Comparison of ENCODE assay signal across 13 mouse cellular contexts in the genomic region with DNA sequence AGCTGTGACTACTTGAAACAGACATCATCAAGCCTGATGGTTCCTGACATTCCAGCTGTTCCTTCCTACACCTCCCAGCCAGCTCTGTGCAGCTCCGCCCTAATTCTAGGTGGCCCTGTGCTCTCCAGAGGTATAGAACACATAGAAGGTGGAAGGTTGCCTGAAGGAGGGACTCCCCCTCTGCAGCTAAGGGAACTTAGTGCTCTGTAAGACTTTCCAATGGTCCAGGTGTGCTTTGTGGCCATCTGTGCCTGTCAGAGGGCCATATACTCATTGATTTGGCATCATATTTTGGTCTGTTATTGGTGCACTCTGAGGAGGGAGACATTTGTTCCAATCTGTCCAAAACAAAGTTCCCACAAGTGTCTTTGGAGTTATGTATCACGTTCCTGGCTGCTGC. TPM values are rescaled to one million over a fixed set of nuclear protein-coding genes. Genes with fewer than 3 reads are reported as not detected.
DNase-seq lines count a peak whose midpoint lies in the region; ATAC-seq and TF ChIP-seq lines count a peak whose summit lies in the region.
"Had no signal": no experiment of that assay in that cellular context is flagged by ENCODE, and none has a peak within 500 bp of the region (broad histone marks: within the 10 kb centered on the region; RNA-seq: fewer than 3 reads in every experiment).

No protein-coding gene starts in this region.

- TF ChIP-seq CTCF in CH12.LX (conservative IDR thresholded peaks at IDR 0.05 in 1 of 2, IDR thresholded peaks at IDR 0.05 in 1 of 2; ENCODE audit: low read depth in 2 of 2, low read length in 2 of 2) = no peak
- no peak for TF ChIP-seq CTCF in thymus, adult 2 months (IDR thresholded peaks at IDR 0.05; ENCODE audit: borderline replicate concordance, control insufficient read depth, extremely low read depth, insufficient read depth, low read length, poor library complexity)

- no peak for ATAC-seq in heart, embryonic 13.5 days (ENCODE audit: extremely low read depth, insufficient number of reproducible peaks, low FRiP score, low TSS enrichment)
- ATAC-seq in limb, embryonic 11.5 days (ENCODE audit: insufficient number of reproducible peaks, low FRiP score, low TSS enrichment, low read depth) = peak; percentile 42; the same call in 1 of the 2 replicates

- H3K4me1 ChIP-seq in heart, embryonic 13.5 days = peaks cover 12% of the 10 kb centered on the region; the same call in 1 of the 2 replicates
- no peaks in the 10 kb centered on the region for H3K4me1 ChIP-seq in heart, embryonic 10.5 days
- no peaks in the 10 kb centered on the region for H3K4me1 ChIP-seq in limb, embryonic 11.5 days (ENCODE audit: control insufficient read depth, insufficient read depth, low read length)
- no peaks in the 10 kb centered on the region for H3K4me1 ChIP-seq in limb, embryonic 10.5 days
- H3K4me1 ChIP-seq in CH12.LX (ENCODE audit: control insufficient read depth in 1 of 2, insufficient read depth in 2 of 2) = peaks cover 9 to 20% of the 10 kb centered on the region in 2 experiments
- H3K4me1 ChIP-seq in thymus, adult 2 months (replicated peaks; ENCODE audit: control insufficient read depth, insufficient read depth, low read length) = no peaks in the 10 kb centered on the region
- H3K4me1 ChIP-seq: forebrain, embryonic 12.5 days; hindbrain, embryonic 15.5 days; kidney, embryonic 15.5 days; neural tube, embryonic 12.5 days had no signal

- in situ Hi-C loops in CH12.LX (cut with MboI; ENCODE audit: low pct_ligation_motif_present, low pct_unique_long_range_greater_than_20kb, low sequenced_read_pairs) = loop anchor here (25.0 kb wide), 1 partner anchor 429 kb away; a partner anchor contains a TSS

- H3K9me3 ChIP-seq in heart, embryonic 13.5 days = no peaks in the 10 kb centered on the region
- H3K9me3 ChIP-seq in heart, embryonic 10.5 days = no peaks in the 10 kb centered on the region
- H3K9me3 ChIP-seq in limb, embryonic 11.5 days (ENCODE audit: control insufficient read depth, low read length) = no peaks in the 10 kb centered on the region
- no peaks in the 10 kb centered on the region for H3K9me3 ChIP-seq in limb, embryonic 10.5 days (replicated peaks)
- H3K9me3 ChIP-seq in CH12.LX (replicated peaks; ENCODE audit: low read length) = no peaks in the 10 kb centered on the region
- H3K9me3 ChIP-seq: forebrain, embryonic 12.5 days; hindbrain, embryonic 15.5 days; kidney, embryonic 15.5 days; neural tube, embryonic 12.5 days had no signal

- 75% methylated on average over 2 of the region's 2 CpGs for WGBS in heart, embryonic 13.5 days
- 64% methylated on average over 2 of the region's 2 CpGs for WGBS in heart, embryonic 10.5 days
- 67% methylated on average over 2 of the region's 2 CpGs for WGBS in limb, embryonic 11.5 days
- 69% methylated on average over 2 of the region's 2 CpGs for WGBS in limb, embryonic 10.5 days
- WGBS in thymus, adult 2 months = 84% methylated on average over 2 of the region's 2 CpGs

- TF ChIP-seq EP300 in CH12.LX (IDR thresholded peaks at IDR 0.05; ENCODE audit: low read length) = peak; percentile 73

- H3K4me2 ChIP-seq in heart, embryonic 13.5 days = no peak overlapping the region
- H3K4me2 ChIP-seq in limb, embryonic 11.5 days (ENCODE audit: low read depth, severe bottlenecking) = no peak overlapping the region
- H3K4me2 ChIP-seq in CH12.LX (ENCODE audit: insufficient read depth, low read depth, poor library complexity, severe bottlenecking) = peak overlapping the region; percentile 47
- H3K4me2 ChIP-seq: forebrain, embryonic 12.5 days; hindbrain, embryonic 15.5 days; kidney, embryonic 15.5 days; neural tube, embryonic 12.5 days had no signal

- dilution Hi-C loops in CH12.LX (cut with MboI; ENCODE audit: extremely low pct_ligation_motif_present, extremely low pct_unique_long_range_greater_than_20kb, low sequenced_read_pairs) = no loop called here

- no peak for TF ChIP-seq POLR2A in CH12.LX (IDR thresholded peaks at IDR 0.05; ENCODE audit: low read depth, low read length)
- no peak for TF ChIP-seq POLR2A in thymus, adult 2 months (IDR thresholded peaks at IDR 0.05; ENCODE audit: control insufficient read depth, extremely low read depth, insufficient read depth, low read length, poor library complexity)

- DNase-seq in cerebellum, adult 9-10 months = peak; percentile 22
- no peak for DNase-seq in cerebellum, adult 11 months
- DNase-seq in heart, embryonic 10.5 days (ENCODE audit: low spot score) = no peak
- no peak for DNase-seq in limb, embryonic 11.5 days (ENCODE audit: low spot score)
- no peak for DNase-seq in limb, embryonic 10.5 days (ENCODE audit: low spot score)
- peak; percentile 71 for DNase-seq in CH12.LX (ENCODE audit: extremely low read depth)
- DNase-seq in thymus, adult 2 months = no peak

- H3K4me3 ChIP-seq in heart, embryonic 13.5 days = no peak overlapping the region
- H3K4me3 ChIP-seq in heart, embryonic 10.5 days = no peak overlapping the region
- no peak overlapping the region for H3K4me3 ChIP-seq in limb, embryonic 11.5 days (ENCODE audit: low read depth, low read length)
- H3K4me3 ChIP-seq in limb, embryonic 10.5 days = no peak overlapping the region
- no peak overlapping the region for H3K4me3 ChIP-seq in CH12.LX (replicated peaks in 1 of 3; ENCODE audit: low read depth in 2 of 3, low read length in 2 of 3, poor library complexity in 1 of 3)
- H3K4me3 ChIP-seq in thymus, adult 2 months (ENCODE audit: control insufficient read depth, insufficient read depth, low read length) = no peak overlapping the region
- H3K4me3 ChIP-seq: forebrain, embryonic 12.5 days; hindbrain, embryonic 15.5 days; kidney, embryonic 15.5 days; left cerebral cortex, adult 2 months; neural tube, embryonic 12.5 days had no signal

- TF ChIP-seq RAD21 in CH12.LX (IDR thresholded peaks at IDR 0.05; ENCODE audit: low read depth, low read length) = no peak

- no peaks in the 10 kb centered on the region for H3K36me3 ChIP-seq in heart, embryonic 13.5 days
- H3K36me3 ChIP-seq in heart, embryonic 10.5 days = no peaks in the 10 kb centered on the region
- no peaks in the 10 kb centered on the region for H3K36me3 ChIP-seq in limb, embryonic 11.5 days (ENCODE audit: control insufficient read depth, insufficient read depth, low read length)
- H3K36me3 ChIP-seq in limb, embryonic 10.5 days = no peaks in the 10 kb centered on the region
- no peaks in the 10 kb centered on the region for H3K36me3 ChIP-seq in CH12.LX (replicated peaks in 1 of 2; ENCODE audit: control insufficient read depth in 1 of 2, insufficient read depth in 1 of 2, low read length in 1 of 2)
- no peaks in the 10 kb centered on the region for H3K36me3 ChIP-seq in thymus, adult 2 months (ENCODE audit: control insufficient read depth, insufficient read depth, low read length)
- H3K36me3 ChIP-seq: forebrain, embryonic 12.5 days; hindbrain, embryonic 15.5 days; kidney, embryonic 15.5 days; neural tube, embryonic 12.5 days had no signal

- H3K9ac ChIP-seq in heart, embryonic 13.5 days = 0 out of 2 replicates have a peak overlapping the region, but pooled peaks have one; percentile 12
- 0 out of 2 replicates have a peak overlapping the region, but pooled peaks have one; percentile 4 for H3K9ac ChIP-seq in limb, embryonic 11.5 days (ENCODE audit: low read length)
- no peak overlapping the region for H3K9ac ChIP-seq in CH12.LX (ENCODE audit: insufficient read depth, low read depth)
- H3K9ac ChIP-seq: forebrain, embryonic 12.5 days; hindbrain, embryonic 15.5 days; kidney, embryonic 15.5 days; neural tube, embryonic 12.5 days had no signal

- no peak overlapping the region for H3K27ac ChIP-seq in heart, embryonic 13.5 days (replicated peaks)
- no peak overlapping the region for H3K27ac ChIP-seq in heart, embryonic 10.5 days
- no peak overlapping the region for H3K27ac ChIP-seq in limb, embryonic 11.5 days (replicated peaks; ENCODE audit: low read depth, low read length)
- no peak overlapping the region for H3K27ac ChIP-seq in limb, embryonic 10.5 days
- no peak overlapping the region for H3K27ac ChIP-seq in CH12.LX (ENCODE audit: insufficient read depth, low read depth)
- no peak overlapping the region for H3K27ac ChIP-seq in thymus, adult 2 months (ENCODE audit: control insufficient read depth, insufficient read depth, low read length)
- H3K27ac ChIP-seq: forebrain, embryonic 12.5 days; hindbrain, embryonic 15.5 days; kidney, embryonic 15.5 days; left cerebral cortex, adult 2 months; neural tube, embryonic 12.5 days had no signal

- H3K27me3 ChIP-seq in heart, embryonic 13.5 days (replicated peaks) = no peaks in the 10 kb centered on the region
- H3K27me3 ChIP-seq in heart, embryonic 10.5 days (ENCODE audit: insufficient read depth, poor library complexity, severe bottlenecking) = no peaks in the 10 kb centered on the region
- no peaks in the 10 kb centered on the region for H3K27me3 ChIP-seq in limb, embryonic 11.5 days (ENCODE audit: control insufficient read depth, insufficient read depth, low read length)
- no peaks in the 10 kb centered on the region for H3K27me3 ChIP-seq in limb, embryonic 10.5 days (ENCODE audit: low read depth, poor library complexity, severe bottlenecking)
- no peaks in the 10 kb centered on the region for H3K27me3 ChIP-seq in CH12.LX (replicated peaks)
- H3K27me3 ChIP-seq in thymus, adult 2 months (ENCODE audit: control insufficient read depth, insufficient read depth, low read length) = no peaks in the 10 kb centered on the region
- H3K27me3 ChIP-seq: hindbrain, embryonic 15.5 days; kidney, embryonic 15.5 days; neural tube, embryonic 12.5 days had no signal

- no peaks in the 10 kb centered on the region for H3K79me2 ChIP-seq in CH12.LX (replicated peaks; ENCODE audit: control insufficient read depth, extremely low read depth, insufficient read depth, poor library complexity, severe bottlenecking)

RNA-seq across cellular contexts. Expression of a gene that starts 6.7 kb away (rescaled TPM):
- polyA plus RNA-seq in heart, embryonic 13.5 days (2015; fragmentation: Nextera tagmentation; extraction: Ambion mirVana) = 26.7 and 34.4 TPM in 2 replicates
- polyA plus RNA-seq in heart, embryonic 10.5 days (2016; fragmentation: Nextera tagmentation; extraction: Ambion mirVana) = 49.6 and 54.5 TPM in 2 replicates
- polyA plus RNA-seq in limb, embryonic 11.5 days (2014; fragmentation: Nextera tagmentation; extraction: Ambion mirVana) = 102 and 121 TPM in 2 replicates
- 52.3 and 71.3 TPM in 2 replicates for polyA plus RNA-seq in limb, embryonic 10.5 days (2016; fragmentation: Nextera tagmentation; extraction: Ambion mirVana)
- 55.3 and 64.6 TPM in 2 replicates for total RNA-seq in CH12.LX (2012; rRNA removed)
- 60.9 and 62.8 TPM in 2 replicates for total RNA-seq in CH12.LX (2014; rRNA removed)
- polyA plus RNA-seq in CH12.LX (2012; ENCODE audit: insufficient read length, low read depth) = 151 and 154 TPM in 2 replicates
- 76.5 and 92.5 TPM in 2 replicates for polyA plus RNA-seq in thymus, adult 2 months (2012; rRNA removed)

RNA-seq across cellular contexts. Expression of a gene that starts 7.2 kb away (rescaled TPM):
- 54.3 and 64.1 TPM in 2 replicates for polyA plus RNA-seq in heart, embryonic 13.5 days (2015; fragmentation: Nextera tagmentation; extraction: Ambion mirVana)
- 74.4 and 80.5 TPM in 2 replicates for polyA plus RNA-seq in heart, embryonic 10.5 days (2016; fragmentation: Nextera tagmentation; extraction: Ambion mirVana)
- polyA plus RNA-seq in limb, embryonic 11.5 days (2014; fragmentation: Nextera tagmentation; extraction: Ambion mirVana) = 84.9 and 85.7 TPM in 2 replicates
- 82.8 and 93.6 TPM in 2 replicates for polyA plus RNA-seq in limb, embryonic 10.5 days (2016; fragmentation: Nextera tagmentation; extraction: Ambion mirVana)
- 38.3 and 44.2 TPM in 2 replicates for total RNA-seq in CH12.LX (2012; rRNA removed)
- 32.4 and 35.0 TPM in 2 replicates for total RNA-seq in CH12.LX (2014; rRNA removed)
- 48.5 and 52.3 TPM in 2 replicates for polyA plus RNA-seq in CH12.LX (2012; ENCODE audit: insufficient read length, low read depth)
- polyA plus RNA-seq in thymus, adult 2 months (2012; rRNA removed) = 36.3 and 40.8 TPM in 2 replicates

RNA-seq across cellular contexts. Expression of a gene that starts 45.1 kb away (rescaled TPM):
- polyA plus RNA-seq in heart, embryonic 13.5 days (2015; fragmentation: Nextera tagmentation; extraction: Ambion mirVana) = 12.3 and 14.8 TPM in 2 replicates
- polyA plus RNA-seq in heart, embryonic 10.5 days (2016; fragmentation: Nextera tagmentation; extraction: Ambion mirVana) = 13.3 and 18.3 TPM in 2 replicates
- 28.7 and 29.3 TPM in 2 replicates for polyA plus RNA-seq in limb, embryonic 11.5 days (2014; fragmentation: Nextera tagmentation; extraction: Ambion mirVana)
- 26.8 and 31.1 TPM in 2 replicates for polyA plus RNA-seq in limb, embryonic 10.5 days (2016; fragmentation: Nextera tagmentation; extraction: Ambion mirVana)
- total RNA-seq in CH12.LX (2012; rRNA removed) (393 and 482 TPM in 2 replicates), CH12.LX (2014; rRNA removed) (415 and 425 TPM in 2 replicates)
- polyA plus RNA-seq in CH12.LX (2012; ENCODE audit: insufficient read length, low read depth) = 354 and 405 TPM in 2 replicates
- 38.5 and 38.6 TPM in 2 replicates for polyA plus RNA-seq in thymus, adult 2 months (2012; rRNA removed)

RNA-seq across cellular contexts. Expression of a gene that starts 49.9 kb away (rescaled TPM):
- 22.9 and 23.9 TPM in 2 replicates for polyA plus RNA-seq in heart, embryonic 13.5 days (2015; fragmentation: Nextera tagmentation; extraction: Ambion mirVana)
- polyA plus RNA-seq in heart, embryonic 10.5 days (2016; fragmentation: Nextera tagmentation; extraction: Ambion mirVana) = 25.5 and 26.8 TPM in 2 replicates
- 14.1 and 15.3 TPM in 2 replicates for polyA plus RNA-seq in limb, embryonic 11.5 days (2014; fragmentation: Nextera tagmentation; extraction: Ambion mirVana)
- 30.8 and 32.2 TPM in 2 replicates for polyA plus RNA-seq in limb, embryonic 10.5 days (2016; fragmentation: Nextera tagmentation; extraction: Ambion mirVana)
- total RNA-seq in CH12.LX (2012; rRNA removed) = 23.3 and 27.4 TPM in 2 replicates
- total RNA-seq in CH12.LX (2014; rRNA removed) = 13.9 and 14.9 TPM in 2 replicates
- 29.0 and 36.3 TPM in 2 replicates for polyA plus RNA-seq in CH12.LX (2012; ENCODE audit: insufficient read length, low read depth)
- polyA plus RNA-seq in thymus, adult 2 months (2012; rRNA removed) = 4.6 and 5.0 TPM in 2 replicates

Comparison
In these comparisons a context has a peak if more than half of its experiments do, and no peak if none do; other contexts are left out.
1. DNase-seq: peak in cerebellum, adult 9-10 months (single experiment) and CH12.LX (single experiment); none in cerebellum, adult 11 months (single experiment), heart, embryonic 10.5 days (single experiment), limb, embryonic 11.5 days (single experiment), limb, embryonic 10.5 days (single experiment) and thymus, adult 2 months (single experiment).